Mouse (Mus musculus) intestine, embryonic 16.5 days (tissue): ENCODE data around the gene Haus2. TPM values are rescaled to one million over a fixed set of nuclear protein-coding genes. Genes with fewer than 3 reads are reported as not detected.

Experiments
- ATAC-seq: fragments of 200-750 bp; cut with Nextera tagmentation; 2 replicates; pipeline ENCODE4 v1.8.0; 2017; ENCODE audit warnings: moderate TSS enrichment, moderate library complexity
- H3K27ac ChIP-seq: fragments of 300-500 bp; sonication (generic); 2 replicates; pipeline ENCODE4 v1.5.1; 2014; ENCODE audit warnings: mild to moderate bottlenecking, low read length
- H3K27me3 ChIP-seq: fragments of 300-500 bp; sonication (generic); replicated peaks from 2 replicates; pipeline ENCODE4 v1.6.1; 2014; ENCODE audit warnings: low read length, control low read depth, mixed read lengths; ENCODE audit not compliant: control insufficient read depth, insufficient read depth
- H3K36me3 ChIP-seq: fragments of 300-500 bp; sonication (generic); 2 replicates; pipeline ENCODE4 v1.6.1; 2014; ENCODE audit warnings: low read length, control low read depth; ENCODE audit not compliant: control insufficient read depth, insufficient read depth
- H3K4me1 ChIP-seq: fragments of 300-500 bp; sonication (generic); 2 replicates; pipeline ENCODE4 v1.6.1; 2014; ENCODE audit warnings: low read length, control low read depth, mixed read lengths; ENCODE audit not compliant: control insufficient read depth, insufficient read depth
- H3K4me2 ChIP-seq: fragments of 300-500 bp; sonication (generic); 2 replicates; pipeline ENCODE4 v1.6.1; 2014; ENCODE audit warnings: low read depth, low read length, control low read depth
- H3K4me3 ChIP-seq: fragments of 300-500 bp; sonication (generic); 2 replicates; pipeline ENCODE4 v1.5.1; 2014; ENCODE audit warnings: mild to moderate bottlenecking, low read length
- H3K9ac ChIP-seq: fragments of 300-500 bp; sonication (generic); 2 replicates; pipeline ENCODE4 v1.6.1; 2014; ENCODE audit warnings: low read depth, low read length
- H3K9me3 ChIP-seq: fragments of 300-500 bp; sonication (generic); 2 replicates; pipeline ENCODE4 v1.6.1; 2016; ENCODE audit warnings: low read length, control low read depth; ENCODE audit not compliant: control insufficient read depth
- WGBS: fragments of 180-500 bp; shearing (Covaris S2); extraction: QIAGEN DNeasy Blood & Tissue Kit; methylation state at CpG from one replicate; pipeline ENCODE4 v1.1.7; 2014; 5-methylcytosine and 5-hydroxymethylcytosine counted together
- polyA plus RNA-seq: library from polyadenylated mRNA; unstranded; fragments of >200 nt; fragmentation: Nextera tagmentation; extraction: Ambion mirVana; gene quantifications from 2 replicates; pipeline ENCODE4 v1.2.1, GENCODE M21; 2015

Gene Haus2
- polyA plus RNA-seq, 1 experiment from 2014 or later = 20.6 TPM

GRCm38 (mm10) chr2:120606021-120606690 lies 3.0 kb upstream of the Haus2 start:
- 85% methylated on average over 6 of the region's 6 CpGs for WGBS
- no peaks in the 10 kb centered on the region for H3K9me3 ChIP-seq
- no peak overlapping the region for H3K9ac ChIP-seq
- no peaks in the 10 kb centered on the region for H3K27me3 ChIP-seq
- no peak overlapping the region for H3K4me3 ChIP-seq
- no peak overlapping the region for H3K4me2 ChIP-seq
- no peak overlapping the region for H3K27ac ChIP-seq
- H3K36me3 ChIP-seq = no peaks in the 10 kb centered on the region; the same call in 1 of the 2 replicates
- peaks cover 10% of the 10 kb centered on the region for H3K4me1 ChIP-seq
- no peak for ATAC-seq

- H3K27ac ChIP-seq = peak overlapping the region; percentile 23; the same call in 1 of the 2 replicates
- no peaks in the 10 kb centered on the region for H3K4me1 ChIP-seq
- H3K4me3 ChIP-seq = no peak overlapping the region
- no peak overlapping the region for H3K4me2 ChIP-seq
- peak; percentile 77 for ATAC-seq
- H3K36me3 ChIP-seq = peaks cover 6% of the 10 kb centered on the region; the same call in 1 of the 2 replicates
- no peaks in the 10 kb centered on the region for H3K9me3 ChIP-seq
- no peaks in the 10 kb centered on the region for H3K27me3 ChIP-seq
- 89% methylated on average over 5 of the region's 5 CpGs for WGBS
- H3K9ac ChIP-seq = no peak overlapping the region
Measured at GRCm38 (mm10) chr2:120616279-120617163, 7.3 kb downstream of the Haus2 start.

- Histone ChIP-seq H3K4me2 (no peak overlapping the region), H3K4me1 (no peaks in the 10 kb centered on the region), H3K9ac (no peak overlapping the region), H3K27ac (no peak overlapping the region), H3K9me3 (no peaks in the 10 kb centered on the region), H3K36me3 (peaks cover 6% of the 10 kb centered on the region; the same call in 1 of the 2 replicates), H3K27me3 (no peaks in the 10 kb centered on the region), H3K4me3 (no peak overlapping the region)
- ATAC-seq = no peak
- 100% methylated on average over 1 of the region's 1 CpGs for WGBS
Measured at GRCm38 (mm10) chr2:120619538-120619937, 10.4 kb downstream of the Haus2 start.

GRCm38 (mm10) chr2:120622920-120623319 lies 13.7 kb downstream of the Haus2 start:
- no peak overlapping the region for H3K27ac ChIP-seq
- no peaks in the 10 kb centered on the region for H3K27me3 ChIP-seq
- no peak for ATAC-seq
- H3K9me3 ChIP-seq = no peaks in the 10 kb centered on the region
- H3K4me2 ChIP-seq = no peak overlapping the region
- peaks cover 6% of the 10 kb centered on the region; the same call in 1 of the 2 replicates for H3K36me3 ChIP-seq
- H3K4me3 ChIP-seq = no peak overlapping the region
- no peaks in the 10 kb centered on the region for H3K4me1 ChIP-seq
- no peak overlapping the region for H3K9ac ChIP-seq

GRCm38 (mm10) chr2:120628076-120628865 lies 19.1 kb downstream of the Haus2 start:
- 26% methylated on average over 10 of the region's 10 CpGs for WGBS
- H3K9ac ChIP-seq = 0 out of 2 replicates have a peak overlapping the region, but pooled peaks have one; percentile 16

GRCm38 (mm10) chr2:120628886-120629735 lies 19.9 kb downstream of the Haus2 start, which contains the start of gene Stard9:
Gene Stard9 (plus strand): TSS chr2:120629121.
- Histone ChIP-seq H3K4me1 (no peaks in the 10 kb centered on the region; the same call in none of the 2 replicates), H3K4me3 (peak within 1 kb of the TSS; percentile 60), H3K9me3 (no peaks in the 10 kb centered on the region), H3K27me3 (no peaks in the 10 kb centered on the region), H3K36me3 (no peaks in the 10 kb centered on the region; the same call in 1 of the 2 replicates), H3K4me2 (peak within 1 kb of the TSS; percentile 69), H3K9ac (peak within 1 kb of the TSS; percentile 70), H3K27ac (peak within 1 kb of the TSS; percentile 57)
- peak; percentile 100 for ATAC-seq
- WGBS = 2% methylated on average over 36 of the region's 36 CpGs

More at GRCm38 (mm10) chr2:120628076-120628865, 19.1 kb downstream of the Haus2 start:
- Histone ChIP-seq H3K9me3 (no peaks in the 10 kb centered on the region), H3K4me3 (peak overlapping the region; percentile 60), H3K36me3 (no peaks in the 10 kb centered on the region), H3K27me3 (no peaks in the 10 kb centered on the region), H3K27ac (no peak overlapping the region), H3K4me1 (no peaks in the 10 kb centered on the region; the same call in none of the 2 replicates), H3K4me2 (peak overlapping the region; percentile 52)
- peak; percentile 40; the same call in 1 of the 2 replicates for ATAC-seq

GRCm38 (mm10) chr2:120630246-120630645 lies 21.1 kb downstream of the Haus2 start:
- Histone ChIP-seq H3K9me3 (no peaks in the 10 kb centered on the region), H3K36me3 (peaks cover 5% of the 10 kb centered on the region; the same call in 1 of the 2 replicates), H3K27ac (no peak overlapping the region), H3K9ac (no peak overlapping the region), H3K4me2 (peak overlapping the region; percentile 69; the same call in 1 of the 2 replicates), H3K4me1 (no peaks in the 10 kb centered on the region; the same call in none of the 2 replicates), H3K4me3 (no peak overlapping the region), H3K27me3 (no peaks in the 10 kb centered on the region)
- no peak for ATAC-seq
- WGBS = 84% methylated on average over 2 of the region's 2 CpGs

GRCm38 (mm10) chr2:120630655-120631054 lies 21.5 kb downstream of the Haus2 start:
- whole genome bisulfite sequencing = 63% methylated on average over 2 of the region's 2 CpGs
- ATAC-seq = no peak
- Histone ChIP-seq H3K27me3 (no peaks in the 10 kb centered on the region), H3K9ac (no peak overlapping the region), H3K4me3 (no peak overlapping the region), H3K9me3 (no peaks in the 10 kb centered on the region), H3K4me1 (no peaks in the 10 kb centered on the region; the same call in none of the 2 replicates), H3K4me2 (0 out of 2 replicates have a peak overlapping the region, but pooled peaks have one; percentile 69), H3K36me3 (peaks cover 6% of the 10 kb centered on the region; the same call in 1 of the 2 replicates), H3K27ac (no peak overlapping the region)
